Mouse (Mus musculus): Measurements from ENCODE around the gene Mapk12. TPM values are rescaled to one million over a fixed set of nuclear protein-coding genes. Genes with fewer than 3 reads are reported as not detected.
A peak's percentile ranks its signal among the peaks of the same experiment; 100 is the strongest.

Mapk12 gene
- polyA plus RNA-seq, 1 experiment = 3.7 TPM

GRCm38 (mm10) chr15:89141905-89142304 lies 1.4 kb upstream of the Mapk12 start:
- WGBS = 62% methylated on average over 4 of the region's 4 CpGs

GRCm38 (mm10) chr15:89141443-89141842 lies 940 bp upstream of the Mapk12 start:
- no peak for DNase-seq (ENCODE audit: low read depth, low spot score)
- WGBS = 26% methylated on average over 5 of the region's 5 CpGs

More at GRCm38 (mm10) chr15:89141905-89142304, 1.4 kb upstream of the Mapk12 start:
- no peak for DNase-seq (ENCODE audit: low read depth, low spot score)

GRCm38 (mm10) chr15:89140048-89140658 lies 350 bp downstream of the Mapk12 start:
- under 1% methylated on average over 53 of the region's 53 CpGs for whole genome bisulfite sequencing
- DNase-seq (ENCODE audit: low read depth, low spot score) = no peak

GRCm38 (mm10) chr15:89138531-89138930 lies 2.0 kb downstream of the Mapk12 start:
- WGBS = 93% methylated on average over 6 of the region's 6 CpGs
- no peak for DNase-seq (ENCODE audit: low read depth, low spot score)

- no peak for DNase-seq (ENCODE audit: low read depth, low spot score)
- WGBS = 86% methylated on average over 7 of the region's 7 CpGs
Observed at GRCm38 (mm10) chr15:89138046-89138405, 2.5 kb downstream of the Mapk12 start.

- WGBS = 75% methylated on average over 11 of the region's 11 CpGs
Observed at GRCm38 (mm10) chr15:89137378-89138045, 3.0 kb downstream of the Mapk12 start.

GRCm38 (mm10) chr15:89136461-89137155 lies 3.9 kb downstream of the Mapk12 start:
- DNase-seq (ENCODE audit: low read depth, low spot score) = no peak
- 95% methylated on average over 5 of the region's 5 CpGs for WGBS

More at GRCm38 (mm10) chr15:89137378-89138045, 3.0 kb downstream of the Mapk12 start:
- no peak for DNase-seq (ENCODE audit: low read depth, low spot score)

- DNase-seq (ENCODE audit: low read depth, low spot score) = no peak
- 78% methylated on average over 3 of the region's 3 CpGs for WGBS
Observed at GRCm38 (mm10) chr15:89131316-89131715, 9.2 kb downstream of the Mapk12 start.

- DNase-seq (ENCODE audit: low read depth, low spot score) = no peak
Observed at GRCm38 (mm10) chr15:89130245-89130644, 10.3 kb downstream of the Mapk12 start.

GRCm38 (mm10) chr15:89128382-89129350 lies 11.8 kb downstream of the Mapk12 start, which contains the start of gene Hdac10:
Gene Hdac10 (minus strand): TSS chr15:89128700.
- DNase-seq (ENCODE audit: low read depth, low spot score) = peak; percentile 75
- 4% methylated on average over 36 of the region's 36 CpGs for WGBS

GRCm38 (mm10) chr15:89127364-89127940 lies 13.1 kb downstream of the Mapk12 start:
- WGBS = 29% methylated on average over 8 of the region's 8 CpGs
- DNase-seq (ENCODE audit: low read depth, low spot score) = no peak

- no peak for DNase-seq (ENCODE audit: low read depth, low spot score)
Observed at GRCm38 (mm10) chr15:89126622-89127021, 13.9 kb downstream of the Mapk12 start.

GRCm38 (mm10) chr15:89125351-89125750 lies 15.2 kb downstream of the Mapk12 start:
- 94% methylated on average over 9 of the region's 9 CpGs for WGBS
- DNase-seq (ENCODE audit: low read depth, low spot score) = no peak

More at GRCm38 (mm10) chr15:89126622-89127021, 13.9 kb downstream of the Mapk12 start:
- 90% methylated on average over 8 of the region's 8 CpGs for WGBS

GRCm38 (mm10) chr15:89124312-89124711 lies 16.2 kb downstream of the Mapk12 start:
- WGBS = 90% methylated on average over 3 of the region's 3 CpGs
- no peak for DNase-seq (ENCODE audit: low read depth, low spot score)

GRCm38 (mm10) chr15:89123595-89123994 lies 16.9 kb downstream of the Mapk12 start:
- WGBS = 42% methylated on average over 11 of the region's 11 CpGs
- no peak for DNase-seq (ENCODE audit: low read depth, low spot score)

- DNase-seq (ENCODE audit: low read depth, low spot score) = peak; percentile 84
- WGBS = under 1% methylated on average over 47 of the region's 47 CpGs
Observed at GRCm38 (mm10) chr15:89122649-89123366, 17.7 kb downstream of the Mapk12 start, which contains the start of gene Tubgcp6. Gene Tubgcp6 (minus strand): TSS chr15:89123112.

GRCm38 (mm10) chr15:89118007-89118406 lies 22.5 kb downstream of the Mapk12 start:
- no peak for DNase-seq (ENCODE audit: low read depth, low spot score)

- 52% methylated on average over 9 of the region's 9 CpGs for WGBS
- no peak for DNase-seq (ENCODE audit: low read depth, low spot score)
Observed at GRCm38 (mm10) chr15:89110147-89110546, 30.4 kb downstream of the Mapk12 start.

- WGBS = 95% methylated on average over 1 of the region's 1 CpGs
Observed at GRCm38 (mm10) chr15:89106976-89107375, 33.5 kb downstream of the Mapk12 start.

More at GRCm38 (mm10) chr15:89106976-89107375, 33.5 kb downstream of the Mapk12 start:
- DNase-seq (ENCODE audit: low read depth, low spot score) = no peak

All from large intestine, adult 2 months (tissue).